Mouse (Mus musculus) liver, adult 2 months (tissue): ENCODE results near the gene Sipa1l1. TPM values are rescaled to one million over a fixed set of nuclear protein-coding genes. Genes with fewer than 3 reads are reported as not detected.

ENCODE experiments used
- DNase-seq: peaks from one replicate; pipeline ENCODE4 v3.0.0-alpha.2; 2011; ENCODE audit warnings: low read depth, low spot score; ENCODE audit errors: extremely low read depth
- H3K27ac ChIP-seq: fragments of 200-500 bp; replicated peaks from 2 replicates; pipeline ENCODE4 v1.5.1; 2012; ENCODE audit warnings: low read depth, mild to moderate bottlenecking, control low read depth, inconsistent platforms, low read length; ENCODE audit not compliant: insufficient read depth
- H3K27me3 ChIP-seq: fragments of 200-500 bp; 2 replicates; pipeline ENCODE4 v1.6.1; 2012; ENCODE audit warnings: mild to moderate bottlenecking, moderate library complexity, low read length, inconsistent platforms; ENCODE audit not compliant: control insufficient read depth, insufficient read depth
- H3K36me3 ChIP-seq: fragments of 200-500 bp; 2 replicates; pipeline ENCODE4 v1.6.1; 2012; ENCODE audit warnings: low read length, inconsistent platforms; ENCODE audit not compliant: control insufficient read depth, insufficient read depth
- H3K4me1 ChIP-seq: fragments of 200-500 bp; 2 replicates; pipeline ENCODE4 v1.6.1; 2011; ENCODE audit warnings: low read length; ENCODE audit not compliant: control insufficient read depth, insufficient read depth
- H3K4me3 ChIP-seq: fragments of 200-500 bp; 2 replicates; pipeline ENCODE4 v1.5.1; 2011; ENCODE audit warnings: low read depth, mild to moderate bottlenecking, control low read depth, low read length, moderate library complexity; ENCODE audit not compliant: insufficient read depth
- H3K79me2 ChIP-seq: fragments of 200-500 bp; 2 replicates; pipeline ENCODE4 v1.6.1; 2012; ENCODE audit warnings: inconsistent platforms, mild to moderate bottlenecking, low read length, moderate library complexity; ENCODE audit not compliant: control insufficient read depth, insufficient read depth
- H3K9ac ChIP-seq: fragments of 200-500 bp; 2 replicates; pipeline ENCODE4 v1.6.1; 2012; ENCODE audit warnings: low read depth, mild to moderate bottlenecking, control low read depth, inconsistent platforms, low read length
- CTCF ChIP-seq: fragments of 200-500 bp; IDR thresholded peaks from 2 replicates; pipeline ENCODE4 v1.5.1; 2011; ENCODE audit warnings: low read depth, low read length, control low read depth
- POLR2A ChIP-seq: fragments of 200-500 bp; IDR thresholded peaks from 2 replicates; pipeline ENCODE4 v1.6.1; 2011; ENCODE audit warnings: low read length, control low read depth; ENCODE audit not compliant: insufficient read depth; ENCODE audit errors: extremely low read depth
- WGBS: fragments of 180-500 bp; shearing (Covaris S2); methylation state at CpG from one replicate; pipeline ENCODE4 v1.1.7; 2018; 5-methylcytosine and 5-hydroxymethylcytosine counted together
- polyA plus RNA-seq: library from polyadenylated mRNA; depleted of rRNA; stranded (reverse); fragments of >200 nt; gene quantifications from 2 replicates; pipeline ENCODE4 v1.2.3, GENCODE M21; 2012
- total RNA-seq: library from RNA; depleted of rRNA; stranded (reverse); fragments of >200 nt; gene quantifications from 2 replicates; pipeline ENCODE4 v1.2.3, GENCODE M21; 2014

Gene Sipa1l1
- total and polyA plus RNA-seq, 2 experiments, result 10.3 to 13.7 TPM

- no peak overlapping the region for H3K27ac ChIP-seq
- WGBS, result 99% methylated on average over 2 of the region's 2 CpGs
- peaks cover 16% of the 10 kb centered on the region for H3K4me1 ChIP-seq
- H3K4me3 ChIP-seq, result no peak overlapping the region
- H3K27me3 ChIP-seq, result no peaks in the 10 kb centered on the region
- no peaks in the 10 kb centered on the region for H3K36me3 ChIP-seq
- no peak for DNase-seq
- TF ChIP-seq POLR2A (no peak), CTCF (no peak)
- H3K79me2 ChIP-seq, result peaks cover 22% of the 10 kb centered on the region; the same call in 1 of the 2 replicates
- H3K9ac ChIP-seq, result no peak overlapping the region
These were observed 27.1 kb downstream of the Sipa1l1 start for GRCm38 (mm10) chr12:82196213-82196612.

- no peak overlapping the region for H3K4me3 ChIP-seq
- no peak overlapping the region for H3K9ac ChIP-seq
- no peak for DNase-seq
- peaks cover 13% of the 10 kb centered on the region for H3K4me1 ChIP-seq
- no peak for TF ChIP-seq POLR2A
- TF ChIP-seq CTCF, result no peak
- 86% methylated on average over 7 of the region's 7 CpGs for WGBS
- no peaks in the 10 kb centered on the region for H3K27me3 ChIP-seq
- no peaks in the 10 kb centered on the region for H3K36me3 ChIP-seq
- peaks cover 19% of the 10 kb centered on the region; the same call in 1 of the 2 replicates for H3K79me2 ChIP-seq
- H3K27ac ChIP-seq, result no peak overlapping the region
These were observed 27.6 kb downstream of the Sipa1l1 start for GRCm38 (mm10) chr12:82196615-82197146.

GRCm38 (mm10) chr12:82197207-82197606 lies 28.1 kb downstream of the Sipa1l1 start:
- no peak for DNase-seq
- H3K4me1 ChIP-seq, result peaks cover 10% of the 10 kb centered on the region
- no peak overlapping the region for H3K9ac ChIP-seq
- no peak overlapping the region for H3K27ac ChIP-seq
- TF ChIP-seq CTCF (no peak), POLR2A (no peak)
- H3K36me3 ChIP-seq, result no peaks in the 10 kb centered on the region
- no peak overlapping the region for H3K4me3 ChIP-seq
- H3K79me2 ChIP-seq, result peaks cover 18% of the 10 kb centered on the region; the same call in 1 of the 2 replicates
- no peaks in the 10 kb centered on the region for H3K27me3 ChIP-seq
- 78% methylated on average over 2 of the region's 2 CpGs for WGBS

GRCm38 (mm10) chr12:82199286-82199685 lies 30.2 kb downstream of the Sipa1l1 start:
- Histone ChIP-seq H3K27ac (no peak overlapping the region), H3K9ac (no peak overlapping the region), H3K4me3 (no peak overlapping the region), H3K79me2 (peaks cover 21% of the 10 kb centered on the region; the same call in 1 of the 2 replicates), H3K27me3 (no peaks in the 10 kb centered on the region), H3K36me3 (no peaks in the 10 kb centered on the region), H3K4me1 (no peaks in the 10 kb centered on the region)
- no peak for TF ChIP-seq CTCF
- no peak for TF ChIP-seq POLR2A
- no peak for DNase-seq
- WGBS, result 92% methylated on average over 6 of the region's 6 CpGs

- Histone ChIP-seq H3K27ac (no peak overlapping the region), H3K79me2 (peaks cover 20% of the 10 kb centered on the region; the same call in 1 of the 2 replicates), H3K36me3 (no peaks in the 10 kb centered on the region), H3K4me1 (peaks cover 10% of the 10 kb centered on the region; the same call in 1 of the 2 replicates), H3K4me3 (no peak overlapping the region), H3K27me3 (no peaks in the 10 kb centered on the region), H3K9ac (no peak overlapping the region)
- DNase-seq, result peak; percentile 19
- TF ChIP-seq POLR2A, result no peak
- TF ChIP-seq CTCF, result no peak
- WGBS, result 78% methylated on average over 6 of the region's 6 CpGs
These were observed 35.0 kb downstream of the Sipa1l1 start for GRCm38 (mm10) chr12:82204106-82204505.

- Histone ChIP-seq H3K9ac (no peak overlapping the region), H3K36me3 (no peaks in the 10 kb centered on the region), H3K27ac (no peak overlapping the region), H3K27me3 (no peaks in the 10 kb centered on the region), H3K4me3 (no peak overlapping the region), H3K4me1 (peaks cover 10% of the 10 kb centered on the region; the same call in 1 of the 2 replicates), H3K79me2 (peaks cover 26% of the 10 kb centered on the region; the same call in 1 of the 2 replicates)
- TF ChIP-seq CTCF (no peak), POLR2A (no peak)
- peak; percentile 75 for DNase-seq
- 78% methylated on average over 8 of the region's 8 CpGs for WGBS
These were observed 37.9 kb downstream of the Sipa1l1 start for GRCm38 (mm10) chr12:82206857-82207647.
